Mouse (Mus musculus) natural killer cell, adult 2 months (primary cell): ENCODE results near the gene Ier5.

Experiments
- DNase-seq, 2 experiments: peaks; one replicate each; pipeline ENCODE4 v3.0.0; 2022; ENCODE audit warnings: low spot score in 2 of 2

Gene Ier5

DNA sequence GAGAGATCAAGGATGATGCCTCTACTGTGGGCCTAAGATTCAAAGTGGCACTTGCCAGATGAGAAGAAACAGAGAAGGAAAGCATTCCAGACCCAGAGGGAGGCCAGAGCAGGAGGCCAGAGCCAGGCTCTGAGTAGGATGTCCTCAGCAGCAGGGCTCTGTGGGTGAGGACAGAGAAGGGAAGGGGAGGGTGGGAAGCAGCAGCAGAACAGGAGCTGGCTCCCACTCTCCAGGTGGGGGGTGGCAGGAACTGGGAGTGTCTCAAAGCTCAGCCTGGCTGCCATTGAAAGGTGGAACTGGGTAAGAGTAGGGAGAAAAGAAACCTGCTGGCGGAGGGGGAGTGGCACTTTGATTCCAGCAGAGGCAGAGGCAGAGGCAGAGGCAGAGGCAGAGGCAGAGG, 46.1 kb downstream of the Ier5 start:
- DNase-seq = no peak

DNA sequence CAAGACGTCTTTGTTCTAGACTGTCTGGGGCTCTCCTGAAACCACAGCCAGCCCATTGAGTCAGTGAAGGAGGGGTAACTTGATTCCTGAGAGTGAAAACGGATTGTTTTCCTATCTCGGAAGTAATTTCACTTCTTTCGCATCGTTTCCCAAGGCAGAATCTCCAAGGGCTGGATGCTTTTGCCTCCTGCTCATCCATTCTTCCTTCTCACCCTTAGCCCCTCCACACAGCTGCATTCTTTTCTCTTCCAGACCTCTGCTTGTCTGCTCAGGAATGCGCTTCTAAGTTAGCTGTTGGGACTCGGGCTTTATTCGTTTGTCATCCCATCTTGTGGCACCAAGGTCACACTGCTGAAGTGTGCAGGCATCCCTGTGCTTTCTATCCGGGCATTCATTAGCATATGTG, 46.7 kb downstream of the Ier5 start:
- no peak for DNase-seq

DNA sequence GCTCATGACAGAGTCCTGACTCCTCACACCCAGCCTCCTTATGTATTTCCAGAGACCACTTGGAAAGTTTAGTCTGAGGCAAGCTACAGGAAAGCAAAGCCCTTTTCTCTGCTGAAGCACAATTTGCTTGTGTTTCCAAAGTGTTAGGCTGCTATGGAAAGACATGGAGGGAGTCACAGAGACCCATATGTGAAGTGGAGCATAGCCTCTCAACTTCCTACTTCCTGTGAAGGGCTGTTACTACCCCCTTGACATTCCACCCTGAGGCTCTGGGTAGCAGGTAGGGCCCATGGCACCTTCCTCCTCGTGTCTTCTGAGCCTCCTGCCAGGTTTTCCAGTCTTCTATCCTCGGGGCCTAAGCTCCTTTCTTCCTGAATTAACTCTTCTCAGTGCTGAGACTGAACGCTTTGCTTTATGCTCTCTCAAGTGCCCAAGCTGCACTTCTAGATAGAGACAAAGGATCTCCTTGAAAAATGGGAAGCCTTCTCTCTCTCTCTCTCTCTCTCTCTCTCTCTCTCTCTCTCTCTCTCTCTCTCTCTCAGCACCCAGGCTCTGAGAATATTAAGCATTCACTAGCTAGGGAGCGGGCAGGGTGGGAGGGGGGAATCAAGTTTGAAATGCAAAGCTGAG, 47.2 kb downstream of the Ier5 start:
- no peak for DNase-seq

DNA sequence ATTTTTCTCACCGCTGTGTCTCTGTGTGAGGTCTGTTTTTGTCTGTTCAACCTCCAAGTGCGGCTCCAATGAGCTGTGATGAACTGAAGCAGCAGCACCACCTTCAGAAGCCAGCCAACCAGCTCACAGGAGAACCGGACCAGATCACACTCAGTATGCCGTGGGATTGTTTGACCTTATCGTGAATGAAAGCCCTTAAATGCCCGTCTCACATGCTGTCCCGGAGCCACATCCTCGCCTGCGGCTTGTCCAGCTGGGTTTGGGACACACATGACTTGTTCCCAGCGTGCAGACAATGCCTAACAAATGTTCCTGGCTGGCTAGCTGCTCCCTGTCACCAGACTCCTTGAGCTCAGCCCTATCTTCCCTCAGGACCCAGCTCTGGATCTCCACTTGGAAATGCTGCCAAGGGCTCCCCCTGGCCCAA, 47.7 kb downstream of the Ier5 start:
- no peak for DNase-seq

DNA sequence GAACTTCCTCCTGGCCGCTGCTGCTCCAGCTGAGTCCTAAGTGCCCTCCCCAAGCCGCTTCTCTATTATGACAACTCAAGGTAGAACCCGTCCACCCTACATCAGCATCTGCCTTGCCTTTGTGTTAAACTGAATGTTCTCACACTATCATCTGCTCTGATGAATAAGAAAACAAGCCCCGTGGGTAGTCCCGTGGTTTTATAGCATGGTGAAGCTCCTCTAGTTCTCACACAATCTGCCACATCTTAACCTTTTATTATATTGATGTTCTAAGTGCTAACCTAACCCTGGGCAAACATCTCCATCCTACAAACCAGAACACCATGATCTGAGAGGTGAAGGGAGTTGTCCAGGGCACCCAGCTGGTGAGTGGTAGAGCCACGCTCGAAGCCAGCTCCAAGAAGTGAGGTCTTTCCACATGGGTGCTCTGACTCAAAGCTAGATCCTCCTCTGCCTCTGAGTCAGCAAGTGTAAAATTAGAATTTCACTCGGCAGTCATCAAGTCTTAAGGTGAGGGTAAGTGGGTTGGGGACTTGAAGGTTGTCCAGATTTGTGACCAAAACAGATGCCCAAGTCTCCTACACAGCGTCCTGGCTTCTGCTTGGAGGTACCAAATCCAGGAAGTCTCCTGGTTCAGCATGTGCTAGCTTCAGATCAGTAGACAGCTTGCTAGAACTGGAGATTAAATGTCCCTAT, 48.4 kb downstream of the Ier5 start:
- DNase-seq = peak; percentile 60 to 69

DNA sequence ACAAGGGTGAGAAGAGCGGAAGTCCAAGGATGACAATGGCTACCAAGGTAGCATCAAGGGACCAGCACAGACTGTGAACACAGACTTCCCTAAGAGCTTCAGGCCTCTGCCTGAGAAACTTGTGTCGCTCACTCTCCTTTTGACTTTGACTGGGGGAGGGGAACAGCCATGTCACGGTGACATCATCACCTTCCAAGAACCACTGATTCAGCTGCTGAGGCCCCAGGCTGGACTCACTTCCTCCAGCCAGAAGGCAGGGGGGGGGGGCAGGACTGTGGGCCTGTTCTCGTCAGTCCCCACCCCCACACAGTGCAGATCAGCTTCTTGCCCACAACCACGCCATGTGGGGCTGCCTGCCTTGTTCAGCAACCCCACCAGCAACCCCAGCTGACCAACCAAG, 49.3 kb downstream of the Ier5 start:
- peak; percentile 88 to 89 for DNase-seq

DNA sequence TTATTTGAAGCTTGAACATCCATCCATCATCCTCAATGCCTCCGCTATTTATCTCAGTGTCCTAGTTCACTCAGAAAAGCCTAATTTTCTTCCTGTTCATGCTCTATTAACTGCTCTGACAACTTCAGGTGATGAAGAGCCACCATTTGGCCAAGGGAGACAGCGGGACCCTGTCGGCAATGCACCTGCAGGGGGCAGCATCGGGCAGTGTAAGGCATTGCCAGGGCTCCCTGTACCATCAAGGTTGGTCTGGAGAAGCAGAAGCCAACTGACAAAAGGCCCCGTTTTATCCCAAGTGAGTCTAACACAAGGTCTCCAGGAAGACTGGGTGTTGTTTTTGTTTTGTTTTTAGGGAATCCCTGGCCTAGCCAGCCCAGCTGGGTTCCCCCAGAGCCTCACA, 50.5 kb downstream of the Ier5 start:
- peak; percentile 85 to 91 for DNase-seq
